Mouse (Mus musculus): ENCODE results near the gene Lat2.

Lat2 gene

DNA sequence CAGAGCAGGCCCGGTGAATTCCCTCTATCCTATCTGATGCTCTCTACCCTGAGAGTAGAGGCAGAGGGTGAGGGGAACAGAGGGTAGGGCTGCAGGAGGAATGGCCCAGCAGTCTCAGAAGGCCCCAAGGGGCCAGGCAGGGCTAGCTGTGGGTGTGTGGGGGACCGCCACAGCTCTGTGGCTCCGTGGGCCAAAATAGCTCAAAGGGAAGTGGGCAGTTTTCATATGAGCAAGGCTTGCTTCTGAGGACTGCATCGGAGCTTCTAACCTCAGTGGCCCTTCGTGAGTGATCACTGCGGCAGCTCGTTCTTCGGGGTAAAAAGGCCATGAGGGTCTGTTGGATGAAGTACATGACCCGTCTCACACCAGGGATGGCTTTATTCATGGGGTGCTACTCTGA lies 1.1 kb downstream of the Lat2 start:
- in situ Hi-C loops (cut with MboI, MseI) = no loop called here

GRCm38 (mm10) chr5:134611810-134612521 lies 2.9 kb downstream of the Lat2 start:
- in situ Hi-C loops (cut with MboI, MseI) = no loop called here

- in situ Hi-C loops (cut with MboI, MseI) = no loop called here
Observed at GRCm38 (mm10) chr5:134609916-134610643, 4.7 kb downstream of the Lat2 start.

DNA sequence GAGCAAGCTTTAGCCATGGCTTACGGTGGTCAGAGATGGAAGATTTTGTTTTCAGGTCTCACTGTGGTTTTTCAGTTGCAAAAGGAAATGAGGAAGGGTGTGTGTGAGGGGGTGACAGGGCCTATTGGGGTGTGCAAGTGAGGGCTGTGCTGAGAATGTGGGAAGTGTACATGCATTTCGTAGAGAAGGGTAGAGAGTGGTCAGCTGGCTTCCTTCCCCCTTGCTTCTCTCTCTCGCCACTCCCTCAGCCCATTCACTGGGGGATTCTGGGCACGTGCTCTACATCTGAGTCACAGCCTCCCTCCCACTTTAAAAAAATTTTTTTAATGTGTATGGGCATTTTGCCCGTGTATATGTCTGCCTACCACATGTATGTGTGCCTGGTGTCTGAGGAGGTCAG lies 7.7 kb downstream of the Lat2 start:
- in situ Hi-C loops (cut with MboI, MseI) = no loop called here

GRCm38 (mm10) chr5:134606314-134606713 lies 8.5 kb downstream of the Lat2 start:
- in situ Hi-C loops (cut with MboI, MseI) = no loop called here

DNA sequence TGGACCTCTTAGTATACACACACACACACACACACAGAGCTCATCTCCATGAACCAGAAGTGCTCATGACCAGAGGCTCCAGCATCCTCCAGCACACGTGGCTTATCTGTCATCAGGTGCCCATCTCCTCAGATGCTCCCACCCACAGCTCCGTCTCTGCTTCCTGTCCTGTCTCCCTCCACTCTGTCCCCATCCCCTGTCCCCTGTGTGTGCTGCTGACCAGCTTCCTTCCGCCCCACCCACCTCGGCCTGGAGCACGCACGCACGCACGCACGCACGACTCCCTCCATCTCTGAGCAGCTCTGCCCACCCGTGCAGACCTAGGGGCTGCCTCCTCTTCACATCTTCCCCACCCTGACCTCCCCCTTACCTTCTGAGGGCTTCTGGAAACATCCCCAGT lies 10.4 kb downstream of the Lat2 start:
- in situ Hi-C loops (cut with MboI, MseI) = no loop called here

DNA sequence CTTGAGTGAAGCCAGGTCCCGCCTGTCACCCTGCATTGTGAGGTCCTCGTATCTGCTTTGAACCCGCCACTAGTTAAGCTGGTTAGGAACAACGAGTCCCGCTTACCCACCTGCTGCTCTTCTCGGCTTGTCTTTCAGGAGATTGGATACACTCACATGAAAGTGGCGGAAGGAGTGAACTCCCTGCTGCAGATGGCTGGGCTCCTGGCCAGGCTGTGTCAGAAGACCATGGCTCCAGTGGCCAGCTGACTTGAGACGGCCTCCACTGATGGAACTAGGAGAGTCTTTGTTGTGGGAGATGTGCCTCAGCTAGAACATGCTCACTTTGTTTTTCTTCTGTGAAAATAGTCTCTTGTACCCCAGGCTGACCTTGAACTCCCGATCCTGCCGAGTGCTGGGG lies 17.1 kb downstream of the Lat2 start:
- in situ Hi-C loops (cut with MboI, MseI) = no loop called here

- in situ Hi-C loops (cut with MboI, MseI) = no loop called here
Observed at GRCm38 (mm10) chr5:134593093-134593492, 21.7 kb downstream of the Lat2 start.

DNA sequence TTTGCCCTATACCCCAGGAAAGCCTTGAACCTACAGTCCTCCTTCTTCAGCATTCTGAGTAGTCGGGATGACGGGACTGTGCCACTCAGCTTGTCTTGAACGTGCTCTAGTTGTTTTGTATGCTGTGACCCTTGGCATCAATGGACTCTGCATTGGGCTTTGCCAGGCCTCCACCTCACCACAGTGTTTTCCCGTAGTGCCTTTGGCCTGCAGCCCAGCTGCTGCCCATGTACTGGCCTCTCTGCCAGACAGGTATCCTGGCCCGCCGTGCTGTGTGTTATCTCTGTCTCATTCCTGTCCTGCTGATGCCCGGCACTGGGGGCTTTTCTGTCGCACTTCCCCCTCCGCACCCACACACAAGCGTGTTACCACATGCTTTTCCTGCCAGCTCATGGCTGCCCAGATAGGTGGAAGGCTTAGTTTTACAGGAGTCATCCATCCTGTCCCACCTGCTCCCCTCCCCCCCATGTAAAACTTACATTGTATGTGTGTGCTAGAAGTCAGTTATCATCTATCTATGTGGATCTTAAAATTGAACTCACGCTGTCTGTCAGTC lies 22.7 kb downstream of the Lat2 start:
- in situ Hi-C loops (cut with MboI, MseI) = no loop called here

DNA sequence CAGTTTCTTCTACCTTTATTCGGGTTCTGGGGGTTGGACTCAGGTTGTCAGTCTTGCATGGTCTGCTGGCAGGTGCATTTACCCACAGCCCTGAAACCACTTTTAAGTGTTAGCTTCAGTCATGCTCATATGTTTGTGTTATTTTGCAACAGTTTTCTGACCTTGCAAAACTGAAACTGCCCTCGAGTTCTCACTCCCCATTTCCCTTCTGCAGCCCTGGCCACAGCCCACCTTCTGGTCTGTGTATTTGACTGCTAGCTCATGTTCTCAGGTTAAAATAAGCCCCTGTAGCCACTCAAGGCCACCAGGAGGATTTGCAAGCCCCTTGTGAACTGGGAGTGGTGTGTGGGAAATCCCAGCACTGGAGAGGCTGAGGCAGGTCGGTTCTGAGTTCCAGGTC lies 24.9 kb downstream of the Lat2 start:
- in situ Hi-C loops (cut with MboI, MseI) = no loop called here

GRCm38 (mm10) chr5:134584798-134585197 lies 30.0 kb downstream of the Lat2 start:
- in situ Hi-C loops (cut with MboI, MseI) = no loop called here

DNA sequence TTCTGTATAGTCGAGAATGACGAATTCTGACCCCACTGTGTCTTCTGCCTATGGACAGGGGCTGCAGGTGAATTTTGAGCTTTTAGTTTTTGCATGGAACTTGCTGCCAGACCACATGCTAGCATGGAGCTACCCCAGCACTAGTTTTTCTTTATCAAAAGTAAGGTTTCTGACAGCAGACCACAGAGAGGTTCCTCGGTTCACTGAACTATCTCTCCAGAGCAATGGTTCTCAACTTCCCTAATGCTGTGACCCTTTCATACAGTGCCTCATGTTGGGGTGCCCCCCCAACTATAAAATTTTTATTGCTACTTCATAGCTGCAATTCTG lies 31.0 kb downstream of the Lat2 start:
- in situ Hi-C loops (cut with MboI, MseI) = no loop called here

GRCm38 (mm10) chr5:134583006-134583883 lies 31.6 kb downstream of the Lat2 start:
- in situ Hi-C loops (cut with MboI, MseI) = no loop called here

- in situ Hi-C loops (cut with MboI, MseI) = no loop called here
Observed at GRCm38 (mm10) chr5:134582221-134582907, 32.5 kb downstream of the Lat2 start.

DNA sequence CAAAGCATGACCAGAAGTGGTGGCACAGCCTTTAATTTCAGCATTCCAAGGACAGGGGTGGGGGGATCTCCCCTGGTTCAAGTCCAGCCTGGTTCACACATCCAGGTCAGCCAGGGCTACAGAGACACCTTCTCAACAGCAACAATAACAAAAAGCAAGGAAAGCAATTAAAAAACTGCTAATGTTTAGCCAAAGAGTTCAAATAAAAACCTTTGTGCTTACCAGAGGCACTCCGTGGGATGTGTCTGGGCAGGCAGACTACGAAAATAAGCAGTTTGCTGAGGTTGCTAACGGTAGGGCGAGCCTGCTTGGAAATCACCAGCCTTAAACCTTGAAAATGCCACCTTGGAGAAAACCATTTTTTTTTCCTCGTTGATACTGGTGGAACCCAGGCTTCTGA lies 33.7 kb downstream of the Lat2 start, which contains the start of gene Rfc2:
Gene Rfc2 (plus strand): TSS at position 221 of the 400 bp plus-strand sequence.
- in situ Hi-C loops (cut with MboI, MseI) = no loop called here

- in situ Hi-C loops (cut with MboI, MseI) = loop anchor here (5.0 kb wide), 1 partner anchor 82 kb away; no protein-coding TSS in a partner anchor
Observed at GRCm38 (mm10) chr5:134579135-134579534, 35.7 kb downstream of the Lat2 start.

DNA sequence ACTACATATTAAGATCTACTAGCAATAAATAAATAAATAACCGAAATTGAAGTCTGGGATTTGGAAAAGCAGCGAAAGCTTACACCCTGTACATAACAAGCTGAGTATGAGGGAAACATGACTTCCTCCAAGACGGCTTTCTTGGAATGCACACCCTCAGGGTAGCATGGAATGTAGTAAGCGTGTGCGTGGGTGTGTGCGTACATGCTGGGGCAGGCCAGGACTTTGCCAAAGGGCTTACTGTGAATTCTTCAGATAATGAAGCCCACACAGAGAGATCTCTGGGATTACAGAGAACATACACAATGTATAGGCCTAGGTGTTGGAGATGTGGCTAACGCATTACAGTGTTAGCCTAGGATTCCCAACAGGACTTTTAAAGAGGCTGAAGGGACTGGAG lies 37.3 kb downstream of the Lat2 start:
- in situ Hi-C loops (cut with MboI, MseI) = loop anchor here (5.0 kb wide), 1 partner anchor 80 kb away; no protein-coding TSS in a partner anchor

GRCm38 (mm10) chr5:134576517-134577220 lies 38.2 kb downstream of the Lat2 start:
- in situ Hi-C loops (cut with MboI, MseI) = loop anchor here (5.0 kb wide), 1 partner anchor 79 kb away; no protein-coding TSS in a partner anchor

DNA sequence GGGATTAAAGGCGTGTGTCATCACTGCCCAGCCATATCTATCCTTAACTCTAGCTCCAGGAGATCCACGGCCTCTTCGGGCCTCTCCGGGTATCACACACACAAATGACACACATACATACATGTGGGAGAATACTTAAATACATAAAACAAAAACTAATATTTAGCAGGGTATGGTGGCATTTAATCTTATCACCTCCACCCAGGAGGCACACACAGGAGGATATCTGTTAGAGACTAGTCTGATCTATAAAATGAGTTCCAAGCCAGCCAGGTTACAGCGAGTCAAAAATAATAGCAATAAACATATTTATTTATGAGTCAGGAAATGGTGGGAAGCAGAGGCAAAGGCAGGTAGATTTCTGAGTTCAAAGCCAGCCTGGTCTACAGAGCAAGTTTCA lies 39.0 kb downstream of the Lat2 start:
- in situ Hi-C loops (cut with MboI, MseI) = loop anchor here (5.0 kb wide), 1 partner anchor 79 kb away; no protein-coding TSS in a partner anchor

GRCm38 (mm10) chr5:134572508-134573214 lies 42.2 kb downstream of the Lat2 start:
- in situ Hi-C loops (cut with MboI, MseI) = no loop called here
